Mouse (Mus musculus) heart, adult 2 months (tissue): ENCODE results near the gene Znrf1.

ENCODE experiments used
- CTCF ChIP-seq: fragments of 200-600 bp; IDR thresholded peaks from 2 replicates; pipeline ENCODE4 v1.8.1; 2022; ENCODE audit warnings: antibody characterized with exemption, mild to moderate bottlenecking, moderate library complexity
- EP300 ChIP-seq: fragments of 200-500 bp; IDR thresholded peaks from 2 replicates; pipeline ENCODE4 v1.6.1; 2011; ENCODE audit warnings: low read depth, low read length, control low read depth; ENCODE audit not compliant: insufficient read depth
- POLR2A ChIP-seq: fragments of 200-500 bp; IDR thresholded peaks from 2 replicates; pipeline ENCODE4 v1.6.1; 2011; ENCODE audit warnings: mild to moderate bottlenecking, low read depth, low read length, control low read depth; ENCODE audit not compliant: insufficient read depth

DNA sequence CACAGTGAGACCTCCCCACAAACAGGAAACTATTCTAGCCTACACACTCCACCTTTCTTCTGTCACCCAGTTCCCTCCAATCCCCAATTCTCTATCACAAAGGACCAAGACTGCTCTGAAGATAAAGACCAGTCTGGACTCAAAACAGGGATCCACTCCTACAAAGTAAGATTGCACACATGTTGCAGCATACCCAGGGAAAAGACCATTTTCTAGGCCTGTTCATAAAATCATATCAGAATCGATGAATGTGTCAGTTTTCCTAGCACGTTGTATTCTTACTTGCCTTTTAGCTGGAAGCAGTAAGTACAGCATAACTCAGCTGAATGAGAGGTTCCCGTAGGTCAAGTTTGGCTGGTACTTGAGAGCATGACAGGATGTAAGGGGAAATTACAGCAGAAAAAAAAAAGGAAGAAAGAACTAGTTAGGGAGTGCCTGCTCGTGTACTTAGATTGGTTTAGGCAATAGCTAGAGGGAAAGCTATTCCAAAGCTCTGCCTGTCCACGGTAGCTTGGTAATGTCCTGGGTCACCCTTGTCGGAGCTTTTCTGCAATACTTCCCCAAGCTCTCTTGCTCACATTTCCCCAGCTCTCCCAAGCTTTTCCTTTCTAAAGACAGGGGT, 9.4 kb upstream of the Znrf1 start:
- TF ChIP-seq POLR2A = no peak
- TF ChIP-seq CTCF = no peak
- no peak for TF ChIP-seq EP300
